Mouse (Mus musculus) hindbrain, embryonic 14.5 days (tissue): ENCODE data around the gene Senp2. TPM values are rescaled to one million over a fixed set of nuclear protein-coding genes. Genes with fewer than 3 reads are reported as not detected.

Experiments used
- ATAC-seq: fragments of 200-750 bp; cut with Nextera tagmentation; 2 replicates; pipeline ENCODE4 v1.8.0; 2017; ENCODE audit warnings: moderate number of reproducible peaks, mild to moderate bottlenecking, moderate TSS enrichment, moderate library complexity; ENCODE audit not compliant: low FRiP score
- DNase-seq: peaks from one replicate; pipeline ENCODE4 v3.0.0-alpha.2; 2015; ENCODE audit warnings: low spot score
- H3K27ac ChIP-seq: fragments of 300-500 bp; sonication (generic); 2 replicates; pipeline ENCODE4 v1.5.1; 2014; ENCODE audit warnings: mild to moderate bottlenecking, moderate library complexity
- H3K27me3 ChIP-seq: fragments of 300-500 bp; sonication (generic); 2 replicates; pipeline ENCODE4 v1.6.1; 2014; ENCODE audit warnings: mild to moderate bottlenecking, low read length, mixed read lengths; ENCODE audit not compliant: control insufficient read depth, insufficient read depth
- H3K36me3 ChIP-seq: fragments of 300-500 bp; sonication (generic); replicated peaks from 2 replicates; pipeline ENCODE4 v1.6.1; 2014; ENCODE audit not compliant: control insufficient read depth, insufficient read depth
- H3K4me1 ChIP-seq: fragments of 300-500 bp; sonication (generic); replicated peaks from 2 replicates; pipeline ENCODE4 v1.6.1; 2014; ENCODE audit warnings: antibody characterized with exemption, low read length, mixed read lengths; ENCODE audit not compliant: control insufficient read depth, insufficient read depth
- H3K4me2 ChIP-seq: fragments of 300-500 bp; sonication (generic); replicated peaks from 2 replicates; pipeline ENCODE4 v1.6.1; 2014; ENCODE audit warnings: mild to moderate bottlenecking, moderate library complexity
- H3K4me3 ChIP-seq: fragments of 300-500 bp; sonication (generic); replicated peaks from 2 replicates; pipeline ENCODE4 v1.5.1; 2014; ENCODE audit warnings: mild to moderate bottlenecking, low read length
- H3K9ac ChIP-seq: fragments of 300-500 bp; sonication (generic); 2 replicates; pipeline ENCODE4 v1.6.1; 2014
- H3K9me3 ChIP-seq: fragments of 300-500 bp; sonication (generic); 2 replicates; pipeline ENCODE4 v1.6.1; 2016; ENCODE audit warnings: low read length; ENCODE audit not compliant: control insufficient read depth
- WGBS: fragments of 180-500 bp; shearing (Covaris S2); extraction: QIAGEN DNeasy Blood & Tissue Kit; methylation state at CpG from one replicate; pipeline ENCODE4 v1.1.7; 2014; 5-methylcytosine and 5-hydroxymethylcytosine counted together
- polyA plus RNA-seq: library from polyadenylated mRNA; unstranded; fragments of >200 nt; fragmentation: Nextera tagmentation; extraction: Ambion mirVana; gene quantifications from 2 replicates; pipeline ENCODE4 v1.2.1, GENCODE M21; 2014

The Senp2 gene
- polyA plus RNA-seq, 1 experiment from 2014 or later: 52.2 TPM

DNA sequence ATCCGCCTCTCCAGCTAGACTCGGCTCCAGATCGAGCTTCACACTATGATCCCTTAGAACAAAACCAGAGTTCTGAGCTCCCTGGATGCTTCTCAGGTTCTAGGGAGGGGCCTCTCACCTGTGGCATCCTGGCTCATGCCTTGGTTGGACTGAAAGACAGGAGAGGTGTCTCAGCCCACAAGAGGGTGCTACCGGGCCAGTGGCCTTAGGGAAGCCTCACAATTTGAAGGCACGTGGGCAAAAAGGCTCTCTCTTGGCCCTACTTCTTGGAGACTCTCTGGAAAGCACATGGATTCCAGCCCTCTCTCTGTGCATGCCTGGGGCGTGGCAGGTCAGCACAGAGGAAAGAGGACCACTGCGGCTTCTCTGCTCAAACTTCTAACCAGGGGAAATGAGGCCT is 62.1 kb downstream of the Senp2 start:
- no peaks in the 10 kb centered on the region for H3K9me3 ChIP-seq
- 83% methylated on average over 7 of the region's 7 CpGs for WGBS
- H3K4me3 ChIP-seq: no peak overlapping the region
- H3K9ac ChIP-seq: no peak overlapping the region
- H3K4me2 ChIP-seq: no peak overlapping the region
- peaks cover 70% of the 10 kb centered on the region for H3K36me3 ChIP-seq
- ATAC-seq (no peak), DNase-seq (no peak)
- H3K27me3 ChIP-seq: no peaks in the 10 kb centered on the region
- H3K27ac ChIP-seq: no peak overlapping the region
- no peaks in the 10 kb centered on the region for H3K4me1 ChIP-seq

DNA sequence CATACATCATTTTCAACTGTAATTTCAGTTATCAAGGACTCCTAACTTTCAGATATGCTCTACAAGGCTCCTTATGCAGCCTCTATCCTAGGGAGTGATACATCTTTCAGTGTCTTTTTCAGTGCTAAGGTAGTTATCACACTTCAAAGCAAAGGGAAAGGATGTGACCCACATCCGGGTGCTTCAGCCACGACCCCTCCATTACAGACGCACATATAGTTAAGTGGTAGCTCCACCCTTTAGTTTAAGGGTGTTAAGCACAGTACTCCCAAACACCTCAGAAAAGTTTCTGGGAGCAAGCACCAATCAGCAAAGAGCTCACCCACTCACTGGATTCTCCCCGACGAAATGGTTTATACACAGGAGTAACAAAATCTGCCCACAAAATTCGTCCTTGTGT is 65.8 kb downstream of the Senp2 start:
- WGBS: 76% methylated on average over 6 of the region's 6 CpGs
- H3K36me3 ChIP-seq: peaks cover 68% of the 10 kb centered on the region
- ATAC-seq: no peak

DNA sequence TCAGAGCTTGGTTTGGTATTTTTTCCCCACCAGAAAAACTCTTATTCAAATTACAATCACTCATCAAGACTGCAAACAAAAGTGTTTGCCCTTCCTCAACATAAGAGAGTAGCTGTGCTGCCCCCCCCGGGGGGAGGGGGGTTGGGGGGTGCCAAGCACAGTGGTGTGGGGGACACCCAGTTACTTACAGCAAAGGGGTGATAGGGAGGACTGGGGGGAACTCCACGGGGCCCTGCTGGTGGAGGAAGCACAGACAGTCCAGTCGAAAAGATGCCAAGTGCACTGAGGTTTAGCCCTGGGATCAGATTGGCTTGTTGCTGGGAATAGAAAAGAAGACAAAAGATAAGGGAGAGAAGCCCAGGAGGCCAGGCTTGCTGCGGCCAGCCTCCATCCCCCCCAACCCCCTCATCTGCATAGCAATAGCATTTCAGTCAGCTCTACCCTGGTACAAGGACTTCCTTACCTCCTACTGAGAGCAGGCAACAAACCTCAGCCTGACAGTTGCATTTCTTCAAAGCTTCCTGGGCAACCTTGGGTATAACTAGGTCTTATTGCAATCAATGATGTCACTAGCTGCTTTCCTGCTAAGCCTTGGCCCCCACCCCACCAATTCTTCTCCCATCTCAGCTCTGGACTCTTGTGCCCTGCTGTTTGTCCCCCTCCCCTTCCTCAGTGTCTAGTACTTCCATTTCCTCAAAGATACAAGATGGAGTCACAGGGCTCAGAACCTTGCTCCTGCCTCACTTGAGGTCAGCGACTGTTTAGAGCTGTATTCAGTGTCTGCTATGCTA is 66.7 kb downstream of the Senp2 start:
- H3K27me3 ChIP-seq: no peaks in the 10 kb centered on the region
- 0 out of 2 replicates have a peak overlapping the region, but pooled peaks have one; percentile 36 for H3K27ac ChIP-seq

More for the DNA sequence above, 65.8 kb downstream of the Senp2 start:
- no peak for DNase-seq
- Histone ChIP-seq H3K4me2 (no peak overlapping the region), H3K9me3 (no peaks in the 10 kb centered on the region), H3K9ac (no peak overlapping the region), H3K27me3 (no peaks in the 10 kb centered on the region), H3K4me3 (no peak overlapping the region), H3K27ac (no peak overlapping the region), H3K4me1 (no peaks in the 10 kb centered on the region)

DNA sequence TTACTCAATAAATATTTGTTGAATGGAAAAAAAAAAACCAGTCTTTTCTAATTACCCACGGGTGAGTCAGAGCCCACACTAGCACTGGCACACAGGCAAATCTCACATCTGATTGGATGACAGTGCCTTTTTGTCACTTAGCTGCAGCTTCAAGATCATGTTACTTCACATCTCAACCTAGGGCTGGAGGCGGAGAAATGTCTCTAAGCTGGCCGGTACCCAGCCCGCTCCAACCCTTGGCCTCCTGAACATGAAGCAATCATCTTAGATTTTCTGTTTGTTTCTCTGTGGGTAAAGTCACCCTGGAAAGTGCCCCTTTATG is 67.3 kb downstream of the Senp2 start:
- Histone ChIP-seq H3K9ac (no peak overlapping the region), H3K9me3 (no peaks in the 10 kb centered on the region), H3K27me3 (no peaks in the 10 kb centered on the region), H3K27ac (0 out of 2 replicates have a peak overlapping the region, but pooled peaks have one; percentile 36), H3K4me1 (no peaks in the 10 kb centered on the region), H3K36me3 (peaks cover 65% of the 10 kb centered on the region), H3K4me3 (no peak overlapping the region), H3K4me2 (no peak overlapping the region)
- ATAC-seq: no peak
- WGBS: 43% methylated on average over 4 of the region's 4 CpGs
- no peak for DNase-seq

More for the DNA sequence above, 66.7 kb downstream of the Senp2 start:
- Histone ChIP-seq H3K4me3 (no peak overlapping the region), H3K9ac (no peak overlapping the region), H3K36me3 (peaks cover 61% of the 10 kb centered on the region), H3K9me3 (no peaks in the 10 kb centered on the region), H3K4me2 (no peak overlapping the region), H3K4me1 (no peaks in the 10 kb centered on the region)
- WGBS: 13% methylated on average over 5 of the region's 5 CpGs
- no peak for DNase-seq
- ATAC-seq: peak; percentile 48; the same call in 1 of the 2 replicates

DNA sequence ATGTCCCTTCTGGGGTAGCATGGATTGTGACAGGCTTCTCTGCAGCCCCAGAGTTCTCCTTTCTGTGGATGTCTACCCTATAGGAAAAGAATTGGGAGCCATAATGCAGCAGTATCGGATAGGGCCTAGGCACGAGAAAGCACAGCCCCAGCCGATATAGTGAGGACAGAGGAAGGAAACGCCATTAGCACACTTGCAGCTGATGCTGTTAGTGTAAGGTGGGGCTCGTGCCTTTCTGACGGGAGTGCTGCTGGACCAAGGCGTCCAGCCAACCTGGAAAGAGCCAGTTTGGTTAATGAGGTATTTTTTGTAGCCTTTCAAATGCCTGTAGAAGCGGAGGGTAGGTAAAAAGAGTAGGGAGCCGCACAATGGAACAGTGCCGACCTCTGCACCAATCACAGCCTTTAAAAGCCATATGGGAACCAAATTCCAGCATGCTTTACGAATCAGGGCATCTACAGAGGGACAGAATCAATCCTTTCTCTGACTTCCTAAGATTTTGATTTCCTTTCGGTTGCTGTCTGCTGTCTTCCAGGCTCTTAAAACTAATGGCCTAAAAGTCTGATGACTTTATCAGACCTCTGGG is 70.9 kb downstream of the Senp2 start:
- Histone ChIP-seq H3K27me3 (no peaks in the 10 kb centered on the region), H3K9ac (no peak overlapping the region), H3K4me1 (0 out of 2 replicates have a peak, but pooled peaks cover 2% of the 10 kb centered on the region), H3K9me3 (no peaks in the 10 kb centered on the region), H3K27ac (no peak overlapping the region), H3K36me3 (peaks cover 48% of the 10 kb centered on the region), H3K4me2 (no peak overlapping the region), H3K4me3 (no peak overlapping the region)
- ATAC-seq (no peak), DNase-seq (no peak)
- 91% methylated on average over 12 of the region's 12 CpGs for WGBS

DNA sequence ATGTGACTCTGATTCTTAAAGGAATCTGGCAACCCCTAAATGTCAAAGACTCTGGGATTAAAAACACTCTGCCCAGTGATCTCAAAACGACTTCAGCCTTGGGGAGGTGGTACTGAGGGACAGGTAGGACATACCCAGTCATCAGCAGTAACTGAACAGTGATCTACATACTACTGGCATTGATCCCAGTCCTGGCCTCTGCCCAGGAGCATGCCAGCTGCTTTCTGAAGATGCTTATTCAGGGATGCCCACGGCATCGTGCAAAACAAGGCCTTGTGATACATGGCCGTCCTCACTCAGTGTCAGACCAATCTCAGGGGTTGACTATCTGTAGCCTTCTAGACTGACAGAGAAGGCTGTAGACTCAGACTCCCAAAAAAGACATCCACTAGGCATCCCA is 76.1 kb downstream of the Senp2 start:
- no peak for ATAC-seq
- WGBS: 80% methylated on average over 4 of the region's 4 CpGs
- Histone ChIP-seq H3K4me1 (0 out of 2 replicates have a peak, but pooled peaks cover 2% of the 10 kb centered on the region), H3K27me3 (no peaks in the 10 kb centered on the region), H3K36me3 (peaks cover 15% of the 10 kb centered on the region), H3K9ac (no peak overlapping the region), H3K4me2 (no peak overlapping the region), H3K4me3 (no peak overlapping the region), H3K9me3 (no peaks in the 10 kb centered on the region), H3K27ac (no peak overlapping the region)
- no peak for DNase-seq

DNA sequence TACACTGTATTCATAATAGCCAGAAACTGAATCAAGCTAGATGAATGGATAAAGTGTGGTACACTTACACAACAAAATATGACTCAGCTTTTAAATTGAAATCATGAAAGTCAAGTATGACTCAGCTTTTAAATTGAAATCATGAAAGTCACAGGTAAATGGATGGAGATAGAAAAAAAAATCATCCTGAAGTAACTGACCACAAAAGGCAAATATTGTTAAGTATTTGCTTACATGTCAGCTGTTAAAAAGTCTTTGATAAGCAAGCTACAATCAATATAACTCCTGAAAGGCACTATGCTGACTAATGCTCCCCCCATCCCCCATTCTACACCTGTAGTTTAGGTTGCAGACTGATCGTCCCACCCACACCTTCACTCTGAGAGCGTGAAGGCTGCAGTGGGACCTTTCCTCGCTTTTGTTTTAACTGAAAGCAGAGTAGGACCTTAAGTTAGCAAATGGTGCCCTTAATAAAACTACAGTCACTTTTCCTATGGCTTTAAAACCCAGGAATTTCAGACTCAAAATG is 82.0 kb downstream of the Senp2 start:
- Histone ChIP-seq H3K4me3 (no peak overlapping the region), H3K9me3 (no peaks in the 10 kb centered on the region), H3K36me3 (peaks cover 9% of the 10 kb centered on the region; the same call in 1 of the 2 replicates), H3K9ac (no peak overlapping the region), H3K27me3 (no peaks in the 10 kb centered on the region), H3K4me2 (no peak overlapping the region), H3K27ac (no peak overlapping the region), H3K4me1 (no peaks in the 10 kb centered on the region)
- 89% methylated on average over 3 of the region's 3 CpGs for WGBS
- no peak for DNase-seq
- ATAC-seq: no peak

DNA sequence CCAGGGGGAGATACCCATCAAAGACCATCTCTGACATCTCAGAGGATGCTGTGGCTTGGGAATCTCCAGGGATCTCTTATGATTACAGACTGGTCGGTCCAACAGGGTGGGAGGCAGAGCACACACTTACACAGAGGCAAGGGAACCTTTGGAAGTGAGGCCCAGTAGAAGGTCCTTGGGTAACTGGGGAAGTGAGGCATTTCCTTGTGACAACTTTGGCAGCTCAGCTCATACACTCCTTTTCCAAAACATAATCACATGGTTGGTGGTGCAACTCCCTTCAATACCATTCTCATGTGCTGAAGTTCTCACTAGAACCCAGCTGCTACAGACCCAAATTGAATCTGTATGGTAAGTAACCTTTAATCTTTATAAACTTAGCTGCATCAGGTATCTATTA is 86.5 kb downstream of the Senp2 start:
- Histone ChIP-seq H3K9me3 (no peaks in the 10 kb centered on the region), H3K27ac (no peak overlapping the region), H3K4me1 (no peaks in the 10 kb centered on the region), H3K27me3 (no peaks in the 10 kb centered on the region), H3K9ac (no peak overlapping the region), H3K36me3 (no peaks in the 10 kb centered on the region), H3K4me3 (no peak overlapping the region), H3K4me2 (no peak overlapping the region)
- DNase-seq: no peak
- WGBS: 84% methylated on average over 1 of the region's 1 CpGs
- no peak for ATAC-seq

DNA sequence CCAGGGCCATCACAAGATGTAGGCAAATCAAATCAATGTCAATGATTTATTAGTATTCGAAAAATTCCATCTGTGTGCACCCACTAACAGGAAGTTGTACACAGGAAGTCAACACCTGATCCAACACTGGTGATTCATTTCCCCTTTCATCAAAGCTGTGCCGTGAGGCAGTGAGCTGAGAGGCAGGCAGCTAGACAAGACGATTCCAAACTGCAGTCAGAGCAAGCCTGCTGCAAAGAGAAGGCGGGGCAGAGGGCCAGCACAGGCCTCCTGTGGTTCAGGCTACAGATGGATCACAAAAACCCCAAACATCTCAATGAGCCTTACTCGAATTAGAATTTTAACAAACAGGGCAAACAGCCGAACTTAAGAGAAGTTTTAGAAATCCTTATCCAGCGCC is 88.4 kb downstream of the Senp2 start:
- 33% methylated on average over 7 of the region's 7 CpGs for WGBS
- H3K9me3 ChIP-seq: no peaks in the 10 kb centered on the region
- no peak overlapping the region for H3K9ac ChIP-seq
- H3K4me3 ChIP-seq: no peak overlapping the region
- no peaks in the 10 kb centered on the region for H3K4me1 ChIP-seq
- H3K4me2 ChIP-seq: no peak overlapping the region
- DNase-seq (no peak), ATAC-seq (0 out of 2 replicates have a peak, but pooled peaks have one; percentile 51)
- H3K27me3 ChIP-seq: no peaks in the 10 kb centered on the region
- H3K36me3 ChIP-seq: no peaks in the 10 kb centered on the region
- H3K27ac ChIP-seq: peak overlapping the region; percentile 32; the same call in 1 of the 2 replicates
